Mouse (Mus musculus): ENCODE results near the gene Birc5. TPM values are rescaled to one million over a fixed set of nuclear protein-coding genes. Genes with fewer than 3 reads are reported as not detected.
"Not testable (repeated sequence)": the region's sequence is repeated elsewhere in the genome, so short reads cannot be mapped to it uniquely, and the experiment has no call there.

Birc5 gene
- total RNA-seq, 2 experiments from 2014 or later, result not detected

DNA sequence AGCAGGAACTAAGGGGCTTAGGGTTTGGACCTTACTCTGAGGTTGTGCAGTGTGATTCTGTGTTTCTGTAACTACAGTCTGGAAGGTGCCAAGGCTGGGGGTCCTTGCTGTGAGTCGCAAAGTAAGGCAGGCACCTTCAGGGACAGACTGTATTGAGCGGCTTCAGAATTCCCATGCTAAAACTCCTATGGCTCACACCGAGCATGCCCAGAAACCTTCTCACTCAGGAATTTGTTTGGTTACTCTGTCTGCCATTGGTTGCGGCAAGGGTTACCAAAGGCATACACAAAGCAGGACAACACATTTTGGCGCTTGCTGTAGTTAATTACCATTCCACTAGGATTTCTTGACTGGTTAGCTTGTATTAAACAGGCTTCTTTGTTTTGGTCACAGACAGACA is 22.9 kb upstream of the Birc5 start:
- no peak for DNase-seq (ENCODE audit: low spot score)

DNA sequence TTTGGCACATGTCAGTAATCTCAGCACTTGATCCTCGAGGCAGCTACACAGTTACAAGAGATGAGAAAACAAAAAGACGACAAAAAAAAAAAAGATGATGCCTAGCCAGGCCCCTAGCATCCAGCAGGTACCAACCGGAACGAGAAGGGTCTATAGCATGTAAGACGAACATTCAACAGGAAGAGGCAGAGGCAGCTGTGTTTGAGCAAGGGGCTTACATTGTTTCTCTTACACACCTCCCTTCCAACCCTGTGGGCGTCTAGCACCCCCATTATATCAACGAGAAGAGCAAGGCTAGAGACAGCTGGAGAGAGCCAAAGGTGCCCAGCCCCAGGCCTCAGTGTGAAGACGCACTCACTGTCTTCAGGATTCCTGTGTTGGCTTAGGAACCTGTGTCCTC is 22.1 kb upstream of the Birc5 start:
- DNase-seq (ENCODE audit: low spot score), result no peak

DNA sequence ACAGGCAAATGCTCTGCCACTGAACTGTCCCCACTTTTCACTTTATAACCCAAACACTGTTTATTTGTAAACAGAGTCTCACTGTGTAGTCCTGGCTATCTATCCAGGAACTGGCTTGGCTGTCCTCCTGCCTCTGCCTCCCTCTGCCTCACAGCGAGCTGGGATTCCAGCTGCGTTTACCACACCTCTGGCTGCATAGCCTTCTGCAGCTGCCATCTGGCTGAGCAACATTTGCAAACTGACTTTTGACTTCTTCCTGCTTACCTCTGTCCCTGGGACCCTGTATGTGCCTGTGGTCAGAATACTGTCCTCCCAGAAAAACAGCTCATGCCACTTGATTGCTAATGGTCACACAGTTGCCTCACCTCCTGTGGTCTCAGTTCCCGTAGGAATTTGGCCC is 21.7 kb upstream of the Birc5 start:
- DNase-seq (ENCODE audit: low spot score), result no peak

DNA sequence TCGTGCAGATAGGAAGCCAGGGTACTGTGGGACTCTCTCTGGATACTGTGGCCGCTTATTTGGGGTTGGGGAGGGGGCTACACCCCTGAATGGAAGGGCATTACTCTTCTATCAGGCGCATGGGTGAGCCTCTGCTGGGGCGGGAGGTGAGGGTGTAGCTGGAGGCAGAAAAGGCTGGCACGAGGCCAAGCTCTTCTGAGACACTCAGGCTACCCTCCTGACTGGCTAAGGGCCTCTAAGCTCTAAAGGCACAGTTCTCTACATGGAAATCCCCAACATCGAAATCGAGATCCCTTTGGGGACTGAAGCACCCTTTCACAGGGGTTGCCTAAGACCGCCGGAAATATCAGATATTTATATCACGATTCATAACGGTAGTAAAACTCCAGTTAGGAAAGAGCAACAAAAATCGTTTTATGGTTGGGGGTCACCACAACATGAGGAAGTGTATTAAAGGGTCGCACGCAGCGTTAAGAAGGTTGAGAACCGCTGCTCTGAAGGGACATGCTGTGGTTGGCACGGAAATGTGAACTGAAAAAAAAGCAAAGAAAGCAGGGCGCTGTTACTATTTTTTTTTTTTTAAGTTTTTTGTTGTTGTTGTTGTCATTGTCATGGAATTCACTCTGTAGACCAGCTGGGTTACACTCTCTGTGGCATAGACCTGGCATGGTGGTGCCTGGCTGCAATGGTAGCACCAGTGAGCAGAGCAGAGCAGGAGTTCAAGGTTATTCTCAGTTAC is 20.7 kb upstream of the Birc5 start:
- DNase-seq (ENCODE audit: low spot score), result no peak

DNA sequence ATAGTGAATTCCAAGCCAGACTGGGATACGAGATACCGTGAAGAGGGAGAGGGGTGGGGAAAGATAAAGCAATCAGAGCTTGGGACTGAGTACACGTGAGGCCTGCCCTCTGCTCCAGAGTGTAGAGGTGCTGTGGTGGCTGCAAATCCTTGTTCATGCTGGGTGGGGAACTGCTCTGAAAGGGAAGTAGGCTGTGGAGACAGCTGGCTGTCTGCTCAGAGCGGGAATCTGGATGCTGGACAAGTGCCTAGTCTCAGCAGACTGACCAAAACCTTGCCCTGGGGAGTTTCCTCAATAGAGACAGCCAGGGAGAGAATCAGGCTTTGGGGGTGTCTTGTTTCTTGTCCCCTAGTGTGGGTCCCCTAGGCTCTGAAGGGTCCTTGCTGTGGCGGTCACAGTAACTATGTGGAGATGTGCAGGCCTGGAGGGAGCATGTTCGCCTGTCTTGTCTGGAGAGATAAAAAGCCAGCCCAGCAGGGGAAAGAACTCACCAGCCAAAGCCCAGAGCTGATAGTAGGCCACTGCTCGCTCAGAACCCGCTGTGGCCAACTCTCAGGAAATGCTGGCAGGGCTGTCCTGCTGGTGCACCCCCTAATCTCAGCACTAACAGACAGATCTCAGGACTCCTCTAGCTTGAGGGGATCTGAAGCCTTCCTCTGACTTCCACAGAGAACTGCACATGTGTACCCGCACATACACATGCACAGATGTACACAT is 20.0 kb upstream of the Birc5 start:
- peak; percentile 44 for DNase-seq (ENCODE audit: low spot score)

DNA sequence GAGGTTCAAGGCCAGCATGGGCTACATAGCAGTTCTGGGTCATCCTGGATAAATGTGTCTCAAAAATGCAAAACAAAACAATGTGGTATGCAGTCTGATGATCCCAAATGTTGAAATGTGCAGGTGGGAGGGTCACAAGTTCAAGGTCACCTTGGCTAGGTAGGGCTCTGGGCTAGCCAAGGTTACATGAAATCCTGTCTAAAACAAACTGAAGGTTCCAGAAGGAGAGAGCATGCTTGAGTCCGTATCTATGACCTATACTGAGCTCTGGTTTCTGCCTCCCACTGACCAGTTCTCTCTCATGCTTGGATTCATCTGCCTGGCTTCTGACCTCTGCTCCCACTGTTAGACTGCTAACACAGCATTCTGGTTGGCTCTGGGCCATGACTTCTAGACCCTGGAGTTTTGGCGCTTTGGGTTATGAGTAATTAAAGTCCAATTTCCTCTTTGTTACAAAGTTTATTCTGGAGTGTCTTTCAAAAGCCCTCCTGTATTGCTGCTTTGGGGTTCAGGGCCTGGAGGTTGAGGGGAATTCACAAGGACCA is 19.3 kb upstream of the Birc5 start:
- no peak for DNase-seq (ENCODE audit: low spot score)

DNA sequence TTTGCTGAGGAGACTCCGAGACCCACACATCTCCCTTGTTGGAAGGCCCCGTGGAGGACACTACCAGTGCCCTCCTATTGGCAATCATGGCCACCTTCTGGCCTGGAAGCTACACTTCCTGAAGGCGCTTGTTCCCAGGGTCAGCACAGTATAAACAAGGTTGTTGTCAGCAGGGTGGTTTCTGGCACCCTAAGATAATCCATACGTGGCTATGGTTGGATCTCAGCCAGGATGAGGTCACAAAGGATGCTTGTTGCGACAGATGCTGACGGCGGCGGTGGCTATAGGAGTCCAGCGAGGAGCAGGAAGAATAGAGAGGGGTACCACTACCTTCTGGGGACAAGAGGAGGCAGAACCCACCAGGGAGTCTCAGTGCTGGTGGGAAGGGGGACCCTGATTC is 18.6 kb upstream of the Birc5 start:
- DNase-seq (ENCODE audit: low spot score), result no peak

DNA sequence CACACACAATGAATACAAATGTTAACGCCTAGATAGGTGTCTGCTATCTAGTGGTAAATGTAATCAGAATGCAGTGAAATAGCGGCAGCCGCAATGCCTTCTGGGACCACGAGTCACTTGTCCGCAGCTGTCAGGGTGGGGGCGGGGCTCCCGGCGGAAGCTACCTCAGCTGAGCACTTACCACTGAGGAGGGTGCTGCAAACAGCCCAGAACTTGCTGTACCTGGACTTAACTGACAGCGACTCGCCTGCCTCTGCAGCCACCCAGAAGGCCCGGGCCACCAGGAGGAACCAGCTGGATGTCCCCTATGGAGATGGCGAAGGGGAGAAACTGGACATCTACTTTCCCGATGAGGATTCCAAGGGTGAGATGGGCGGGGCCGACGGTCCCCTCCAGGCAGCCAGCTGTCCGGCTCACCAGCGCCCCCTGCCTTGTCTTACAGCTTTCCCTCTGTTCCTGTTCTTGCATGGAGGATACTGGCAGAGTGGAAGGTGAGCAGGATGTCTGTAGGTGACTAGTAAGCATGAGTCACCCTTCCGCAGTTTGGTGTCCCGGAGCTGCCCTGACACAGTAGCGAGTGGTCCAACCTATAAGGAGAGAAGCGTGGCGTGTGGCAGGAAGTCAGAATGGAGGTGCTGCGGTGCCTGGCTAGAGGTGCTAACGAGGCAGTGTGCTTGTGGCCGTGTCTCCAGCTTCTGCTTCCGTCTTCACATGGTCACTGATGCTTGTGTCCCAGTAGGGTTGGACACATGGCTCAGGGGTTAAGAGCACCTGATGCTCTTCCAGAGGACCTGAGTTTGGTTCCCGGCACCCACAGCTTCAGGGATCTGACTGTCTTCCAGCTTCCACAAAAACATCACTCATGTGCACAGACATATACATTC is 16.7 kb upstream of the Birc5 start:
- peak; percentile 78 for DNase-seq (ENCODE audit: low spot score)

DNA sequence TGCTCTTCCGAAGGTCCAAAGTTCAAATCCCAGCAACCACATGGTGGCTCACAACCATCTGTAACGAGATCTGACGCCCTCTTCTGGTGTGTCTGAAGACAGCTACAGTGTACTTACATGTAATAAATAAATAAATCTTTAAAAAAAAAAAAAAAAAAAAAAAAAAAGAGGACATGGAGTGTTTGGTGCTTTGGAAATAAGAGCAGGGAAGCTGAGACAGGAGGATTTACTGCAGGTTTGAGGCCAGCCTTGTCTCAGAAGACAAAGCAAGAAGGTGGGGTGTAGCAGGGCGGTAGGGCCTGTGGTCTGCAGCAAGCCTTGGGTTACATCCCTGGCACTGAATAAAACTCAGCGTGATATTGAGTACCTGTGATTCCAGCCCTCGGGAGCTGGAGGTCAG is 15.5 kb upstream of the Birc5 start:
- DNase-seq (ENCODE audit: low spot score), result not testable (repeated sequence)

DNA sequence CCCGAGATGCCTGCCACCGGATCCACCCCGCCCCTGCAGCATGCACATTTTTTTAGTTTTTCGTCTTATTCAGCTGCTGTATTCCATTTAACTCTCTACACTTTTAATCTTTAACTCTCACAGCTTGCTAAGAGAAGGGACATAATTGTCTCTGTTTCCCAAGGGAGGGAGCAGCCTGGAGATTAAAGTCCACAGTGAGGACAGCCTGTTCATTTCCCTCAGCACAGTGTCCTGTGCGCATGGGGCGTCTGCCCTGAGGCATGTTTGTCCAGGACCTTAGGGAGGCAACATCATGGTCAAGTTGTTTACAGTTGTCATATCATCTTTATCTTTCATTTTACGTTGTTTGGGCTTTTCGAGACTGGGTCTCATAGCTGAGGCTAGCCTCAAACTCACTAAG is 15.0 kb upstream of the Birc5 start:
- DNase-seq (ENCODE audit: low spot score), result no peak

DNA sequence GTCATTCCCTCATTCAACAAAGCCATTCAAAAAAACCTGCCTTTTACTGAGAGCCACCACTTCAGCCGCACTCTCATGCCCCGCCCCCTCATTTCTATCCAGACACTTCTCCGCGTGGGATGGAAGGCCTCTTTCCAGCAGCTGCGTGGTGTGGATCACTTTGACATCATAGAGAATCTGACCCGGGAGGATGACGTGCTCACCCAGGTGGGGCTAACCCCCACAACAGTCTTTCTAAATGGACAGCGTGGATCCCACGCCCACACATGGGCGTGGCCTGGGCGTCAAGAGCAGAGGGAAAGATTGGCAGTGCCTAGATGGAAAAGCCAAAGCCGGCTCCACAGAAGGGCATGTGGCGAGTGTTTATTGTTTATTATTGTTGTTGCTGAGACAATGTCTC is 12.7 kb upstream of the Birc5 start:
- no peak for DNase-seq (ENCODE audit: low spot score)

DNA sequence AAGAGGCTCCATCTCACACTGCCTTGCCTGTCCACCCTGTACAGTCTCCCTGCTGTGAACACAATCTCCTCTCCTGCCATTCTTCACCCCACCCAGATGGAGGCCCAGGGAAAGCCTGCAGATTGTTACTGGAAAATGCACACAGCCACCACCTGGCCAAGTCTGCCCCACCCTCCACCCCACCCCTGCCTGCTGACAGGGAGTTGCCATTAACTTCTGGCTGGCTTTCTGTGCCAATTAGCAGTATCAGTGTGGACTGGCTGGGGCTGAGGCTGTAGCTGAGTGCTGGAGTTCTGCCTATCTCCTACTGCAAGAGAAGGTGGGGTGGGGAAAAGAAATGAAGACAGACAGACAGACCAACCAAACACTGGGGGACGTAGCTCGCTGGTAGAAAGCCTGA is 10.5 kb upstream of the Birc5 start:
- DNase-seq (ENCODE audit: low spot score), result no peak

DNA sequence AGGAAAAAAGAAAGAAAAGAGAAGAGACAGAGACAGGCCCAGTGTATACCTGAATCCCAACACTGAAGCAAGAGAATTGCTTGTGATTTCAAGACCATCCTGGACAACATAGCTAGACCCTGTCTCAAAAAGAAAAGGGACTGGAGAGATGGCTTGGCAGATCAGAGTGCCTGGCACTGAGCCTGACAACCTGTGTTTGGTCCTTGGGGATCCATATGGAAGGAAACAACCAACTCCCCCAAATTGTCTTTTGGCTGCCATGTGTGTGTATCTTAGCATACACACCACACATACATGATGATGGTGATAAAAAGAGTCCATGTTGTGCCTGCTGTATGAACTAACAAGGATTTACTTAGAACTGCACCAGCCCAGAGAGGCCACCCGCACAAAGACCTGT is 10.0 kb upstream of the Birc5 start:
- DNase-seq (ENCODE audit: low spot score), result no peak

DNA sequence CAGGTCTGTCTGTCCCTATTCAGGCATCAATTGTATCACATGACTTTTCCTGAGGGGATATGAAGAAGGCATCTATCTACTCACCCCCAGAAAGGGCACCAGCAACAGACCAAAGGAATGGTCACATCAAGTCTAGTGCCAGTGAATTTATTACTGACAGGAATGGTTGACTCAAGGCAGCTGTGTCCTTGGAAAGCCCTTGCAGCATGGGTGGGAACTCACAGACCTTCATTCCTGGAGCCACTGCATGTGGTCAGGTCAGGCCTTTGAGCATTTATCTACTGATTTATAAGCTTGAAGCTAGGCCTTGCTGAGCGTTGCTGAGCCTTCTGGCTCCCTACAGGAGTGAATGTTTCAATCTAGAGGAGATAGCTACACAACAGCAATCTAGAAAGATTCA is 8.1 kb upstream of the Birc5 start:
- DNase-seq (ENCODE audit: low spot score), result no peak

DNA sequence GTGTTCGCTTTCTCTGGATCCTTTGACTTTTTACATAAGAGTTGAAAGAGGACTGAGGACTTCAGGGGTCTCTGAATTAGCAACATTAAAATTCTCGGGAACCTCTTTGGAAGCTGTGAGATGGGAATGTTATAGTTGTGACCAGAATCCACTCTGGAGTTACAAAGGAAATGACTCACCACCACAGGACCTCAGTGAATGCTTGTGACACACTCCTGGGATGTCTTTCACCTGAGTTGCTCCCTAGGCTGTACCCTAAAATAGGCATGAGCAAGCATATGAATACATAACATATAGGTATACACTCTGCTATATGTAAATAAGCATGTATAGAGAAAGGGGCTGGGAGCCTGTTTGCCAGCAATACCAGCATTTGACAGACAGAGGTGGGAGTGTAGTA is 5.6 kb upstream of the Birc5 start:
- no peak for DNase-seq (ENCODE audit: low spot score)

DNA sequence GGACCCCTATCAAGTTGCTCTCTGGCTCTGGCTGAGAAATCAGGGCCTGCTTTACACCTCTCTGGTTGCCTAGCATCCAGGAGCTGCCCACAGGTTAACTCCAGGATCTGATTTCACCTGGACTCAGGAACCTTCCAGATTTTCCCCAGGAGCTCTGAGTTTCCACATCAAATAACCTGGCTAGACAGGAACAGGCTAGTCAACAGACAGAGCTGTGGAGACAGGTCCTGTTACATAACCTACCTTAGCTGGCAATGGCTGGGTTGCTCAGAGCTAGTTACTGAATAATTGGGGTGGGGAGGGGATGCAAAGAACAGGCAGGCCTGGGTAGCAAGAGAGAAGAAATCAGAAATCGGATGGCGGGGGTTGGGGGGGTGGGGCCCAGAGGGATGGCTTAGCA is 4.1 kb upstream of the Birc5 start:
- no peak for DNase-seq (ENCODE audit: low spot score)

DNA sequence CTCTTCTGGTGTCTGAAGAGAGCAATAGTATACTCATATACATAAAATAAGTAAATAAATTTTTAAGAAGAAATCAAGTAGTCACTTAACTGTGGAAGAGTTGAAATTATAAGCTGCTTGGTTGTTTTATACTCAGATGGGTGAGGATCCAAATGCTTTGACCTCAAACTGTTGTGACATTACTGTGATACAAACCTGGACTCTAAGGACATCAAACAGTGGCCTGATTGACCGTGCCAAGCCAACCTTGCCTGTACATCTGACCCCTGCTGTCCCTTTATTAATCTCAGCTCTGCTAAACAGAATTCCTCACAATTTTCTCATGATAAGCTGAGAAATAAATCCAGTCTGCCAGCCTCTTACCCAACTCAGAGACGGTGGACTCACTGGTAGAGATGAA is 3.4 kb upstream of the Birc5 start:
- no peak for DNase-seq (ENCODE audit: low spot score)

DNA sequence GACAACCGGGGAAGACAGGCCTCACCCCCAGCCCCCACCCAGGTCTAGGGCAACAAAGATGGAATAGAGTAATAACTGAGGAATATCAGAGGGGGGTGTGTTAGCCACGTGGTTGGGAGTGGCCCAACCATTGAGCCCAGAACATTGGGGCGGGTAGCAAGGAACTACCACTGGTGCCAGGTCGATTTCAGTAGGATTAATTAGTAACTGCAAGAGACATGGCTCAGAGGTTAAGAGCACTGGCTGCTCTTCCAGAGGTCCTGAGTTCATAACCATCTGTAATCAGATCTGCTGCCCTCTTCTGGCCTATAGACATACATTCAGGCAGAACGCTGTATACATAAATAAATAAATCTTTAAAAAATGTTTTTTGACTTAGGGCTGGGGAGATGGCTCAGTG is 2.4 kb upstream of the Birc5 start:
- DNase-seq (ENCODE audit: low spot score), result no peak

DNA sequence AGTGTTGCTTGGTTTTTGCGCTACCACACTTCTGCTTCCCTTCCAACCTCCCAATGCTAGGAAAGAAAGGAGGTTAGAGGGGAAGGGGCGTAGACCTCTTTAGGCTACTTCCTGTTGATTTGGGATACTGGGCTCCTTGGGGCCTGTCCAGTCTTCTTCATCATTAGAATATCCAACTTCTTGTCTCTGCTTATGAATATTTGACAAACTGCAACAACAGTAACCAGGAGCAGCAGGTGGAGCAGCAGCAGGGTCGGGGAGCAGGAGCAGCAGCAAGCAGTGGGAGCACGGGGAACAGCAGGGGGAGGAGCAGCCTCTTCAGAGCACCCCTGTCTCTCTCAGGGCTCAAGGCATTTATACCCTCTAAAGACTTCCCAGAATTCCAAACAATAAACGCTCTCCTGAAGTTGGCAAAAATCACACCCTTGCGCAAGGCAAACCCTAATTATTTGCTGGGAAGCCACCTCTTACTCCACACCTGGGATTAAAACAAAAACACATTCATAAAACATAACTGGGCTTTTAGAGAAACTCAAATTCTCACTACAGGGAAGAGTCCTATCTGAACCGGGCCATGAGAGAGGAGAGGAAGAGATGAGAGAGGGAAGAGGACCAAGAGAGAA is 1.3 kb upstream of the Birc5 start:
- DNase-seq (ENCODE audit: low spot score), result no peak

DNA sequence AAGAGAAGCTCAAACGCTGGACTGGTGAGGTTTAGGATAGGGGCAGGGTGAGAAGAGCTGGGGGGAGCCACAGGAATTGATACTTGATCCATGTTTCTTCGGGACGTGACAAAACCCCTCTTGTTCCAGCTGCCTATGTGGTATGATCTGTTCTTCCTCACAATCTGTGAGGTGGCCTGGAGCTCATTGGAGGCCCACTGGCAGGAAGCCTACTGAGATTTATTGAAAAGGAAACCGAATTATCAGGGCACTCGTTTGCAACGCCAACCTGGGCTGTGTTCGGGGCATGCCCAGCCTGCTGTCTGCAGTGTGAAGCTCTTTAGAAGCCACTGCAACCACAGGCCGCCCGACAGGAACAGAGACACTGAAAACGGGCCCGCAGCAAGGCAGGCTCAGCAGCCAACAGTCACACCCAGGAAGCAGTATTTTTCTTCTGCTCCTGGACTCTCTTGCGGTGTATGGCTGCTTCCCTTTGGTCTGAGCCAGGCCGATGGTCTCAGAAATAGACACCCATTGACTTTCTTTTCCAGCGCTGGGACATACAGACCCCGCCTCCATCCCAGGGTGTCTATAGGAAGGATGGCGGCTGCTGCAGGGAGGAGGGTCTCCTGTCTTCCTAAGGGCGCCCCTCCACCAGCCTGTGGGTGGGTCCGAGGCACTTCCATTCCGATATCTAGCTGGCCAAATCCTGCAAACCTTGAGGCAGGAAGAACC is 623 bp upstream of the Birc5 start:
- DNase-seq (ENCODE audit: low spot score), result no peak

DNA sequence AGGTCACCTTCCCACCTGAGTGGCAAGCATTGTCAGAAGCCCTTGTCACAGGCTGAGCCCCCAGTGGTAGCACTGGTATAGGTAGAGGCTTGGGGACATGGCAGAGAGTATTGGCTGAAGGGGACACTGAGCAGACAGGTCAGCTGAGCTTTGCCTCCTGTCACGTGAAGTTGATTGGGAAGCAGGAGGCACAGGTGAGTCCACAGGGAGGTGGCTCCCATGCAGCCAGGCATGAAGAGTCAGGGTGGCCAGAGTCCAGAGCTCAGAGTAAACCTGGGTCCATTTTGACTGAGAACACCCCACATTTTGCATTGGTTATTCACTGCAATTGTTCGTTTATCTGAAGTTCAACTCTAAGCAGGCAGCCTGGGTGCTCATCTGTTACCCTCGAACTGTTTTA is 3.8 kb downstream of the Birc5 start:
- no peak for DNase-seq (ENCODE audit: low spot score)
